Mouse (Mus musculus): ENCODE results near the gene Ddx56. TPM values are rescaled to one million over a fixed set of nuclear protein-coding genes. Genes with fewer than 3 reads are reported as not detected.

The Ddx56 gene
- polyA plus RNA-seq, 1 experiment from 2014 or later, result 79.6 TPM

GRCm38 (mm10) chr11:6294632-6295031, 27.1 kb upstream of the Ddx56 start:
- Histone ChIP-seq H3K27me3 (replicated peaks; ENCODE audit: control insufficient read depth, insufficient read depth, low read length) (no peaks in the 10 kb centered on the region), H3K4me3 (ENCODE audit: low read depth, low read length) (no peak overlapping the region), H3K27ac (replicated peaks; ENCODE audit: low read depth, low read length) (no peak overlapping the region), H3K4me1 (ENCODE audit: control insufficient read depth, insufficient read depth, low read length) (peaks cover 4% of the 10 kb centered on the region; the same call in 1 of the 2 replicates), H3K9ac (ENCODE audit: low read depth, low read length) (no peak overlapping the region), H3K9me3 (ENCODE audit: control insufficient read depth, low read length) (no peaks in the 10 kb centered on the region), H3K4me2 (ENCODE audit: low read depth, low read length) (no peak overlapping the region), H3K36me3 (ENCODE audit: control insufficient read depth, insufficient read depth, low read length) (peaks cover 29% of the 10 kb centered on the region)
- WGBS, result 93% methylated on average over 4 of the region's 4 CpGs
- no peak for ATAC-seq (ENCODE audit: low read depth)
- DNase-seq (ENCODE audit: low spot score), result no peak

GRCm38 (mm10) chr11:6293601-6294000, 26.0 kb upstream of the Ddx56 start:
- H3K27me3 ChIP-seq (replicated peaks; ENCODE audit: control insufficient read depth, insufficient read depth, low read length), result no peaks in the 10 kb centered on the region
- H3K4me3 ChIP-seq (ENCODE audit: low read depth, low read length), result no peak overlapping the region
- H3K27ac ChIP-seq (replicated peaks; ENCODE audit: low read depth, low read length), result no peak overlapping the region
- DNase-seq (ENCODE audit: low spot score) (no peak), ATAC-seq (ENCODE audit: low read depth) (no peak)
- WGBS, result 89% methylated on average over 2 of the region's 2 CpGs
- H3K4me2 ChIP-seq (ENCODE audit: low read depth, low read length), result no peak overlapping the region
- no peaks in the 10 kb centered on the region for H3K9me3 ChIP-seq (ENCODE audit: control insufficient read depth, low read length)
- H3K9ac ChIP-seq (ENCODE audit: low read depth, low read length), result no peak overlapping the region
- peaks cover 4% of the 10 kb centered on the region; the same call in 1 of the 2 replicates for H3K4me1 ChIP-seq (ENCODE audit: control insufficient read depth, insufficient read depth, low read length)
- H3K36me3 ChIP-seq (ENCODE audit: control insufficient read depth, insufficient read depth, low read length), result peaks cover 19% of the 10 kb centered on the region

GRCm38 (mm10) chr11:6292988-6293349, 25.4 kb upstream of the Ddx56 start:
- H3K9me3 ChIP-seq (ENCODE audit: control insufficient read depth, low read length), result no peaks in the 10 kb centered on the region
- no peaks in the 10 kb centered on the region for H3K27me3 ChIP-seq (replicated peaks; ENCODE audit: control insufficient read depth, insufficient read depth, low read length)
- H3K9ac ChIP-seq (ENCODE audit: low read depth, low read length), result no peak overlapping the region
- H3K4me3 ChIP-seq (ENCODE audit: low read depth, low read length), result peak overlapping the region; percentile 86
- H3K36me3 ChIP-seq (ENCODE audit: control insufficient read depth, insufficient read depth, low read length), result peaks cover 13% of the 10 kb centered on the region
- peaks cover 4% of the 10 kb centered on the region; the same call in 1 of the 2 replicates for H3K4me1 ChIP-seq (ENCODE audit: control insufficient read depth, insufficient read depth, low read length)
- peak overlapping the region; percentile 80 for H3K4me2 ChIP-seq (ENCODE audit: low read depth, low read length)
- peak overlapping the region; percentile 91; the same call in 1 of the 2 replicates for H3K27ac ChIP-seq (replicated peaks; ENCODE audit: low read depth, low read length)
- ATAC-seq (ENCODE audit: low read depth), result no peak
- 90% methylated on average over 4 of the region's 4 CpGs for WGBS
- DNase-seq (ENCODE audit: low spot score), result no peak

GRCm38 (mm10) chr11:6292116-6292987, 24.8 kb upstream of the Ddx56 start:
- H3K27me3 ChIP-seq (replicated peaks; ENCODE audit: control insufficient read depth, insufficient read depth, low read length), result no peaks in the 10 kb centered on the region
- H3K36me3 ChIP-seq (ENCODE audit: control insufficient read depth, insufficient read depth, low read length), result peaks cover 6% of the 10 kb centered on the region
- peak overlapping the region; percentile 80 for H3K4me2 ChIP-seq (ENCODE audit: low read depth, low read length)
- peak overlapping the region; percentile 81 for H3K9ac ChIP-seq (ENCODE audit: low read depth, low read length)
- peak overlapping the region; percentile 91; the same call in 1 of the 2 replicates for H3K27ac ChIP-seq (replicated peaks; ENCODE audit: low read depth, low read length)
- H3K4me1 ChIP-seq (ENCODE audit: control insufficient read depth, insufficient read depth, low read length), result peaks cover 4% of the 10 kb centered on the region; the same call in 1 of the 2 replicates
- DNase-seq (ENCODE audit: low spot score) (peak; percentile 88), ATAC-seq (ENCODE audit: low read depth) (peak; percentile 51)
- WGBS, result 17% methylated on average over 33 of the region's 33 CpGs
- H3K9me3 ChIP-seq (ENCODE audit: control insufficient read depth, low read length), result no peaks in the 10 kb centered on the region
- peak overlapping the region; percentile 86 for H3K4me3 ChIP-seq (ENCODE audit: low read depth, low read length)

- Histone ChIP-seq H3K4me1 (ENCODE audit: control insufficient read depth, insufficient read depth, low read length) (peaks cover 4% of the 10 kb centered on the region; the same call in 1 of the 2 replicates), H3K27me3 (replicated peaks; ENCODE audit: control insufficient read depth, insufficient read depth, low read length) (no peaks in the 10 kb centered on the region), H3K9ac (ENCODE audit: low read depth, low read length) (peak within 1 kb of the TSS; percentile 81), H3K4me3 (ENCODE audit: low read depth, low read length) (peak within 1 kb of the TSS; percentile 86), H3K4me2 (ENCODE audit: low read depth, low read length) (peak within 1 kb of the TSS; percentile 80), H3K36me3 (ENCODE audit: control insufficient read depth, insufficient read depth, low read length) (no peaks in the 10 kb centered on the region), H3K9me3 (ENCODE audit: control insufficient read depth, low read length) (no peaks in the 10 kb centered on the region), H3K27ac (replicated peaks; ENCODE audit: low read depth, low read length) (peak within 1 kb of the TSS; percentile 91)
- DNase-seq (ENCODE audit: low spot score) (peak; percentile 99), ATAC-seq (ENCODE audit: low read depth) (peak; percentile 98)
- WGBS, result 0% methylated on average over 34 of the region's 77 CpGs
Measured at GRCm38 (mm10) chr11:6291401-6292115, 24.0 kb upstream of the Ddx56 start, which contains the start of gene Ogdh. Ogdh (plus strand) TSS chr11:6291633.

GRCm38 (mm10) chr11:6290883-6291282, 23.3 kb upstream of the Ddx56 start:
- peak; percentile 15 for DNase-seq (ENCODE audit: low spot score)
- Histone ChIP-seq H3K27ac (replicated peaks; ENCODE audit: low read depth, low read length) (peak overlapping the region; percentile 91), H3K36me3 (ENCODE audit: control insufficient read depth, insufficient read depth, low read length) (no peaks in the 10 kb centered on the region)

GRCm38 (mm10) chr11:6290138-6290537, 22.6 kb upstream of the Ddx56 start:
- Histone ChIP-seq H3K4me2 (ENCODE audit: low read depth, low read length) (no peak overlapping the region), H3K9me3 (ENCODE audit: control insufficient read depth, low read length) (no peaks in the 10 kb centered on the region), H3K4me3 (ENCODE audit: low read depth, low read length) (no peak overlapping the region), H3K27me3 (replicated peaks; ENCODE audit: control insufficient read depth, insufficient read depth, low read length) (no peaks in the 10 kb centered on the region), H3K27ac (replicated peaks; ENCODE audit: low read depth, low read length) (no peak overlapping the region), H3K36me3 (ENCODE audit: control insufficient read depth, insufficient read depth, low read length) (no peaks in the 10 kb centered on the region), H3K4me1 (ENCODE audit: control insufficient read depth, insufficient read depth, low read length) (peaks cover 4% of the 10 kb centered on the region; the same call in 1 of the 2 replicates), H3K9ac (ENCODE audit: low read depth, low read length) (no peak overlapping the region)
- ATAC-seq (ENCODE audit: low read depth), result no peak
- no peak for DNase-seq (ENCODE audit: low spot score)
- whole genome bisulfite sequencing, result 94% methylated on average over 3 of the region's 3 CpGs

More at GRCm38 (mm10) chr11:6290883-6291282, 23.3 kb upstream of the Ddx56 start:
- Histone ChIP-seq H3K27me3 (replicated peaks; ENCODE audit: control insufficient read depth, insufficient read depth, low read length) (no peaks in the 10 kb centered on the region), H3K9ac (ENCODE audit: low read depth, low read length) (peak overlapping the region; percentile 81), H3K4me1 (ENCODE audit: control insufficient read depth, insufficient read depth, low read length) (peaks cover 4% of the 10 kb centered on the region; the same call in 1 of the 2 replicates), H3K4me3 (ENCODE audit: low read depth, low read length) (peak overlapping the region; percentile 86), H3K4me2 (ENCODE audit: low read depth, low read length) (peak overlapping the region; percentile 80), H3K9me3 (ENCODE audit: control insufficient read depth, low read length) (no peaks in the 10 kb centered on the region)
- ATAC-seq (ENCODE audit: low read depth), result no peak
- 21% methylated on average over 3 of the region's 3 CpGs for WGBS

GRCm38 (mm10) chr11:6282940-6283339, 15.4 kb upstream of the Ddx56 start:
- Histone ChIP-seq H3K27ac (replicated peaks; ENCODE audit: low read depth, low read length) (no peak overlapping the region), H3K4me1 (ENCODE audit: control insufficient read depth, insufficient read depth, low read length) (no peaks in the 10 kb centered on the region), H3K9me3 (ENCODE audit: control insufficient read depth, low read length) (peaks cover 3% of the 10 kb centered on the region; the same call in 1 of the 2 replicates), H3K9ac (ENCODE audit: low read depth, low read length) (no peak overlapping the region), H3K27me3 (replicated peaks; ENCODE audit: control insufficient read depth, insufficient read depth, low read length) (no peaks in the 10 kb centered on the region), H3K4me2 (ENCODE audit: low read depth, low read length) (no peak overlapping the region), H3K36me3 (ENCODE audit: control insufficient read depth, insufficient read depth, low read length) (no peaks in the 10 kb centered on the region), H3K4me3 (ENCODE audit: low read depth, low read length) (no peak overlapping the region)
- ATAC-seq (ENCODE audit: low read depth) (no peak; the same call in 1 of the 2 replicates), DNase-seq (ENCODE audit: low spot score) (no peak)
- 68% methylated on average over 3 of the region's 3 CpGs for WGBS

All from embryonic facial prominence, embryonic 14.5 days (tissue).